Mouse (Mus musculus): ENCODE results near the gene Sat1. TPM values are rescaled to one million over a fixed set of nuclear protein-coding genes. Genes with fewer than 3 reads are reported as not detected.
A peak's percentile ranks its signal among the peaks of the same experiment; 100 is the strongest.
"Not testable (repeated sequence)": the region's sequence is repeated elsewhere in the genome, so short reads cannot be mapped to it uniquely, and the experiment has no call there.

The Sat1 gene
- 100 to 1,000 TPM; 112 to 145 (median 136) TPM for total RNA-seq (2022)

GRCm38 (mm10) chrX:155216271-155216670, at the start of gene Sat1:
TSS of gene Sat1 (minus strand) at chrX:155216449.
- DNase-seq, result peak; percentile 94

GRCm38 (mm10) chrX:155262915-155263252, 46.6 kb upstream of the Sat1 start:
- no peak for DNase-seq

DNA sequence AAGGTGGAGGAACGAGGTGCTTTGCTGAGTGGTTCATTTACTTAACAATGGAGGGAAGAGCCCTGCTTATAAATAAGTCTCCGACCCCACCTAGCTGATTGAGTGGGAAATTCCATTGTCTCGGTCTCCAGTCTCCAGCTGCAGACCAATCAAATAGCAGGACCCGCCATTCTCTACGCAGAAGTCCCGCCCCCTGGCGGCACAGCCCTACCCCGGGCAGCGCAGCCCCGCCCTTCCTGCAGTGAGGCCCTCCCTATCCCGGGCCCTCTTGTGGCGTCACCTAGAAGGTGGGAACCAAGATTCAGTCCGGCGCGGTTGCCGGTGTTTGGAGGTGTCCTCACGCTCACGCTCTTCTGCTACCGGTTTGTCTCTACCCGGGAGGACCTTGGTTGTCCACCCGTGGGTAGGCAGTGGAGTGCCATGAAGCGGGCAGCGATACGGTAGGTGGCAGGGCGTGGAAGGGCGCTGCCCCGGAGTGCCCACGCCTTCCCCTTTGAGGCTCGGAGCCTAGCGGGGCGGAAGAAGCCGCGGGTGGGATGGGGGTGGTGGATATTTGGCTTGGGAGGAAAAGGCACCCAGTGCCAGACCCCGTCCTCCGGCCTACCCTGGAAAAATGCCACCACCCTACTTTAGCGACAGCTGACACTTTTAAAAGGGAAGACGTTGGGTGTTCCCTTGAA, 46.1 kb upstream of the Sat1 start, which contains the start of gene Acot9:
TSS of gene Acot9 (plus strand) at position 209 of the 680 bp plus-strand sequence.
- DNase-seq, result peak; percentile 89

DNA sequence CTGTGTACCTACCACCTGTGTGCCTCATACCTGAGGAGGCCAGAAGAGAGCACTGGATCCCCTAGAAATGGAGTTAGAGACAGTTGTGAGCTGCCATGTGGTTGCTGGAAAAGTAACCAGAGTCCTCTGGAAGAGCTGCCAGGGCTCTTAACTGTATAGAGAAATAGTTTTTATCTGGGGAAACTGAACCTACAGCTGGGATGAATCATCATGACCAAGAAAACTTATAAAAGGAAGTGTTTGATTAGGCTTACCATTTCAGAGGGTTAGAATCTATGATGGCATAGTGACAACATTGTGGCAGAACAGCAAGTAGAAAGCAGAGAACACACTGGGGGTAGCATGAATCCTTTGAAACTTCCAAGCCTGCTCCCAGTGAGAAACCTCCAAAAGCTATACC, 40.6 kb upstream of the Sat1 start:
- DNase-seq, result no peak

DNA sequence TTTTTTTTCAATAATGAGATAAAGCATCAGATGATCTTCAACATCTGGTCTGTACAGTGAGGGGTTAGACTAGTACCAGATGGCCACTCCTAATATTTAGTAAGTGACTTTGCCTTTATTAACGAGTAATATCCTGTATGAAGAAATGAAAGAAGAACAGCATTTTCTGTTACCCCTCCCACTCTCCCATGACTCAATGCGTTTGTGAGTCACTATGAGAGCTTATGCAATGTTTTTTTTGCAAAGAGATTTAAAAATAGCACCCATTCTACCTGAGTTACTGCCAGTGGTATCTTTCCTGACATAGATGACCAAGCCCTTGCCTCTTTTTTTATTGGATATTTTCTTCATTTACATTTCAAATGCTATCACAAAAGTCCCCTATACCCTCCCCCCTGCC, 2.0 kb upstream of the Sat1 start:
- DNase-seq, result no peak

DNA sequence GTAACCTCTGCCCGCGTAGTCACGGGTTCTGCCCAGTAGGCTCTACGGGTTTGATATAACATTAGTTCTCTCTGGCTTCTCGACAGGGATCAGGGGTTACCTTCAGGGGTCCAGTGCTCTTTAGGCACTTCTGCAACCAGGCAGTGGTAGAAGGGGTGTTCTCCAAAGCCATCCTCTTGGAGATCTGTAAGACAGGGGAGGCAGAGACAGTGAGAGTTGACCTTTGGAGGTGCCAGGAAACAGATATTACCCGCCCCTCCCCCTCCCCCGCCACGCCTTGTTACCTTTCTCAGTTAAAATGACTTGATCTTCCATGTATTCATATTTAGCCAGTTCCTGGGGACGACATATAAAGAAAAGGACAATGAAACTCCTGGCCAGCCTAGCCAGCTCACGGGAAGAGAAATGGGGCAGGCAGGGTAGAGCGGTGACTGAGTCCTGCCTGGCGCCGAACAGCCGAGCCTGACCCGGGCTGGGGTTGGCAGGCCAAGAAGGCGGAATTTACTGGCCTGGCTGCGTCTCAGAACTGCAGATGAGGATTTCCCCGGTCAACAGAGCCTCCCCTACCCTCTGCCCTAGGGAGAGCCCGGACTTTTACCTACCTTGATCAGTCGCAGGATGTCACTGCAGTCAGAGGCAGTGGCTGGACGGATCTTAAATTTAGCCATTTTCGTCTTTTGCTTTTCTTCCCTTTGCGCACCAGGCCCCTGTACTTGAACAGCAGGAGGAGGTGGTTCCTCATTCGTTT, 574 bp downstream of the Sat1 start:
- DNase-seq, result peak; percentile 21

- DNase-seq, result no peak
These were observed 1.7 kb downstream of the Sat1 start for GRCm38 (mm10) chrX:155214291-155215136.

DNA sequence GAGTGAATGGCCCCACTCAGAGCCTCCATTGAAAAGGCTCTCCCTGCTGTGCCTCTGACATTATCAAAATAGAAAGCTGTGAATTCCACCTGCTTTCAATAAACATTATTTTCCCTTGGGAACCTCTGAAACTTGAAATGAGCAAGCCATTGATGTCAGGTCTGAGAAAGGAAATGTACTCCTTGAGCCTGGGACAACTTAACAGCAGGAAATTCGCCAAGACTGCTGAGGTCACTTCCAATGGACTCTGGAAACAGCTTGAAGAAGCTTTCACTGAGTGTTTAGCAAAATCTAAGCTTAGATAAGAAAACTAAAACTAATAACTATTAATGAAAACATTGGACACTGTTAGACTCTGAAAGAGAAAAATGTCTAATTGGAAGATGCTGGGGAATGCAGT, 7.6 kb downstream of the Sat1 start:
- DNase-seq, result no peak

DNA sequence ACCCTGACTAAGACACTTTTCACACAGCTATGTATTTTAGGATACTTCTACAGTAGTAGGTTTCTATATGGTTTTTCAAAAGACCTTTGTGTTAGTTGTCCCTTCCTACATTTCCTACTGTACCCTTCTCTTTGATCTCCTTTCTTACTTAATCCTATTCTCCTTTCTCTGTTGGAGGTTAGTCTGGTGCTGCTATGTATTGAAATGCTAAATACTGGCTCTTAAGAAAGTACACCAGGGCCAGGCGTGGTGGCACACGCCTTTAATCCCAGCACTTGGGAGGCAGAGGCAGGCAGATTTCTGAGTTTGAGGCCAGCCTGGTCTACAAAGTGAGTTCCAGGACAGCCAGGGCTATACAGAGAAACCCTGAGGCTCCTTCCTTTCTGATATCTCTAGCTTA, 10.8 kb downstream of the Sat1 start:
- not testable (repeated sequence) for DNase-seq

DNA sequence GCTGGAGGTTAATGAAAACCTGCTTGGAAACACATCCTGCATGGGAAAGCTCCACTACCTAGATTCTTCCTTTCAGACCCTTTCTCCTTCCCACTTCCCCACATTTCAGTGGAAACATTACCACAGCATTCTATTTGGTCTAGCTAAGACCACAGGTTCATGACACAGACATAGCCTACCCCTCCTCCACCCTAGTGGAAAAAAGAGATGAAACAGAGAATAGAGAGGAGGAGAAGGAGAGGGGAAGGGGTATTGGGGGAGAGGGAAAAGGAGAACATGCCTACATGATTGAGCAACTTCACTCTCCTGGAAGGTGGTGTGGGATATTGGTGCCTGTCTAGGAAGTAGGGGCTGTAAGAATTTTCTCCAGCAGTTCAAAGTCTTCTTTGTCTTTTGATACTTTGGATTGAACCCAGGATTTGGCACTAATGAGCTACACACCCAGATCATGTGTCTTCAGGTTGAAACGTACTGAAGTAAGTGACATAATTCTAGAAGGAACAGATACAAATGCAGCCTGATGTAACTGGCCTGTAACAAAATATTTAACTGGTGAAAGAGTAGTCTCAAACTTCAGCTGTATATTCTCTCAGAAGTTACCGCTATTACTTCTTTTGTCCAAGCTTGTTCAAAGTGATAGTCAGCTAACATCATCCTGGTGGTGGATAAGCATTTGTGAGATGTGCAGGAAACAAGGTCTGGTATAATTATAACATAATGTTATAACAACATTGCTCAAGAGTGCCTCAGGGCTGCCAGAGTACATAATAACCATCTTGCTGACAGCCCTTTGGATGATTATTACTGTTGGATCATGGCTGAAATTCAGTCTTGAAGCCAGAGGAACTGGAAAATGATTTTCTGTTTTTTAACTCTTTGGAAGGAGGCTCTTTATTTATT, 13.6 kb downstream of the Sat1 start:
- DNase-seq, result no peak

GRCm38 (mm10) chrX:155201799-155202198, 14.4 kb downstream of the Sat1 start:
- DNase-seq, result no peak

DNA sequence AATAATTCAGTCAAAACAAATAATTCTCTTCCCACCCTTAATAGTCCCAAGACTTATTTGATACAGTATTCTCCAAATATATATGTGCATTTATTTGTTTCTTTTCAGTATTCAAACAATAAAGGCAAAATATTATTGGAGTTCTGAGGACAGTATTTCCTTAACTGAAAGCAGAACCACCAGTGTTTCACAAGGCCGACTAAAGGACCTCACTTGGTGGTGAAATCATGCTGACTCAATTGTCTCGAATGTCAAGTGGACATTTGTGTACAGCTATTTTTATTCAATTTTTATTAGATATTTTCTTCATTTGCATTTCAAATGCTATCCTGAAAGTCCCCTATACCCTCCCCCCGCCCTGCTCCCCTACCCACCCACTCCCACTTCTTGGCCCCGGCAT, 21.3 kb downstream of the Sat1 start:
- DNase-seq, result no peak

DNA sequence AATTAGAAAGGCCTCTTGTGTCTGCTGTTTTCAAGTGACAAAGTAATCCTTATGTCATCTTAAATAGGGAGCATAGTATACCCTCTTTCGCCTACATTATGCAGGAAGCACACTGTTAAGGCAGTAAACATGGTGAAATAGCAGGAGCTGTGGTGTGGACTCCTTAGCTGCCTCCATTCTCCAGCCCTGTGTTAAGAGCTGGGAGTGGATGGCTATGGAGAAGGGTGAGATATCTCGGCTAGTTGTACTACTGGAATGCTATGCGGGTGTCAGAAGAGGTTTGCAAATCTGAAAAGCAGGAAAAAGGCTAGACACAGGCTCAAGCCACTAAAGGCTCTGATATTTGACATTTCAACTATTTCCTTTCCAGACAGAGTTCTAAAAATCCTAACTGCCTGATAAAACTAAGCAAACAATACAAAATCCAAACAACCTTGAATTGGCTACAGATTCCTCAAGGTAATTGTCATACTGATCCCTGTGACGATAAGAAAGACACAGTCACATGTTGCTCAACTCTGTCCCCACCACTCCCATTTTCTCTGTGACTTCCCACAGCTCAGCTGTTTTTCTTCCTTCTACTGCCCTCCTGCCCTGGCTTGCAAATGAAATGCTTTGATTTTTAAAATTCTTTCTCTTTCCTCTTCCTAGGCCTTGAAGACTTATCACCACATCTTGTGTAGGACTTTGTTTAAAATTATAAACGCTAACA, 22.4 kb downstream of the Sat1 start:
- no peak for DNase-seq

GRCm38 (mm10) chrX:155191941-155192340, 24.3 kb downstream of the Sat1 start:
- peak; percentile 47 for DNase-seq

DNA sequence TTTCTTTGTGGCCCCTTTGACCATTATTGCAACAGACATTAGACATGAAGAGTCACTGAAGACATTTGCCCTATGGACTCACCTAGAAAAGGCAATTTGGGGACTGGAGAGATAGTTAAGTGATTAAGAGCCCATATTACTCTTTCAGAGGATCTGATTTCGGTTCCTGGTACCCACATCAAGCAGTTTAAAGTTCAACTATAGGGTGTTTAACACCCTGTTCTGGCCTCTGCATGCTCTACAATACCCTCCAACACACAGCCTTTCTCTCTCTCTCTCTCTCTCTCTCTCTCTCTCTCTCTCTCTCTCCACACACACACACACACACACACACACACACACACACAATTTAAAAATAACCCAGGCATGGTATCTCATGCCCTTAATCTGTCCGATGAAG, 38.6 kb downstream of the Sat1 start:
- no peak for DNase-seq

DNA sequence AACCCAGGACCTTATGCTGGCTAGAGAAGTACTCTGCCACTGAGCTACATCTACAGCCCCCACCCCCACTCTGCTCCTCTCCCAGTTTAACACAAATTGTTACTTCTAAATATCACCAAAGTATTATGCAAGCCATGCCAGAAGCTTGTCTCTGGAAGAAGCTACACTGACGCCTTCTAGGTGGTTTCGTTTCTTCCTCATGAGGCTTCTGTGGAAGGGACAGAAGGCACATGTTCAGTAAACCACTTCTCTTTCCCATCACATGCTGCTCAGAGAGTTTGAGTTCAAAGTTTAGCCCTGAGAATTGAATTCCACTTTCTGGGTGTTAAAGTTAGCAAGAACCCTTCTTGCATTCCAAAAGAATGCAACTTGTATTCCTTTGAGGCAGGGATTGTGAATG, 39.0 kb downstream of the Sat1 start:
- DNase-seq, result no peak

DNA sequence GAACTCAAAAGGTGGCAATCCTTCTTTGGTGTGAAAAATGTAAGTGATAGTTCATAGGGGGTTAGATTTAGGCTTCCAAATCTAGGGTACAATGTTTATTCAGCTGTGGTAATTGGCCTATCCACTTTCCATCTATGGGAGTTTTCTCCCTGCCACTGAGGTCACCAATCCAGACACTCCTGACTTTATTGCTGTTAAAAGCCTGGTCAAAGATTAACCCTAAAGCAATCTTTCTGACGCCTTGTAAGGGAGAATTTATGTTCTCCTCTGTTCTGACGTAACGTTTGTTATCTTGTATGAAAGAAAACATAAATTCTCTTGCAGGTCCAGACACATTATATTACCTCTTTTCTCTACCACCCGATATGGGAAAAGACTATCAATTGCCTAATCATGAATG, 40.7 kb downstream of the Sat1 start:
- no peak for DNase-seq

DNA sequence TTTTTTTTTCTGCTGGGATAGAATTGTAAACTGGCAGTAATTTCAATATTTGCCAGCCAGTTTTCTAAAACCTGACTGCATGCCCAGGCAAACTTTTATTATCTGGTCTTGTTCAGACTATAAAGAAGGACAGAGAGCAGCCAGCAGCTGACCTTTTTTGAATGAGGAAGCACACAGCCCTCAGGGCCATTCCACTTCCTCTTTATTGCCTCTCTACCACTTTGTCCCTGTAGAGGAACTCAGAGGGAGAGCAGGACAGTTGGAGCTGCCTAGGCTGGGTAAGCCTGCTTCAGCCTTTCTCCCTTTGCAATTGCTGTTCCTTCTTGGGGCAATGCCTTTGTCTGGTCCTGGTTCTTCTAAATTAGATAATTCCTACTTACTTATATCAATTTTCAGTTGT, 43.9 kb downstream of the Sat1 start:
- DNase-seq, result no peak

- no peak for DNase-seq
These were observed 44.5 kb downstream of the Sat1 start for GRCm38 (mm10) chrX:155171754-155172153.

GRCm38 (mm10) chrX:155169886-155170285, 46.4 kb downstream of the Sat1 start:
- DNase-seq, result no peak

DNA sequence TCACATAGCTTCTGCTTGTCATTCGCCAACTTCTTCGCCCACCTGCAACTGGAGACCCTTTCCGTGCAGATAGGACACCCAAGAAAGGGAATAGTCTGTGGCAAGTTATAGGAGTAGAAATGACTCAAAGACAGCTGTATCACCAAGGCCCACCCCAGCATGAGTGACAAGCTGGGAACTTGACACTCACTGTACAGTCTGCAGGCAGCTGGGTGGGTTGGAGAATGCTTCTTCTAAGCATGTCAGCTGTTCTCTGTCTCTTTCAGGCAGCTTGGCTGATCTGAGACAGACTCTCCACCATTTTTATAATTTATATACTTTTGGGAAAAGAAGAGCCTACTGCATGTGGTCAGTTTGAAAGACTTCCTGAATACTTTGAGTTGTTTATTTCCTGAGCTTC, 48.6 kb downstream of the Sat1 start:
- no peak for DNase-seq

GRCm38 (mm10) chrX:155166313-155166712, 49.9 kb downstream of the Sat1 start:
- no peak for DNase-seq
